Mouse (Mus musculus) CH12.LX (cell line): Measurements from ENCODE around the gene Dennd5a. TPM values are rescaled to one million over a fixed set of nuclear protein-coding genes. Genes with fewer than 3 reads are reported as not detected.

ENCODE experiments used
- DNase-seq: peaks from one replicate; pipeline ENCODE4 v3.0.0-alpha.2; 2013; ENCODE audit errors: extremely low read depth
- H3K27ac ChIP-seq: 2 replicates; pipeline ENCODE4 v1.5.1; 2012; ENCODE audit warnings: low read depth, mild to moderate bottlenecking, control low read depth, moderate library complexity; ENCODE audit not compliant: insufficient read depth
- H3K27me3 ChIP-seq: replicated peaks from 2 replicates; pipeline ENCODE3; 2012; ENCODE audit warnings: inconsistent platforms
- H3K36me3 ChIP-seq, 2 experiments: replicated peaks in 1 of 2; 2 replicates each; pipeline versions ENCODE3 to v1.6.1; 2012; ENCODE audit warnings: inconsistent platforms in 1 of 2, low read length in 1 of 2, mild to moderate bottlenecking in 1 of 2, mixed read lengths in 1 of 2, moderate library complexity in 1 of 2; ENCODE audit not compliant: control insufficient read depth in 1 of 2, insufficient read depth in 1 of 2
- H3K4me1 ChIP-seq, 2 experiments: 2 replicates each; pipeline ENCODE4 v1.6.1; 2012; ENCODE audit warnings: inconsistent platforms in 1 of 2, moderate library complexity in 1 of 2; ENCODE audit not compliant: insufficient read depth in 2 of 2, control insufficient read depth in 1 of 2
- H3K4me2 ChIP-seq: 2 replicates; pipeline ENCODE4 v1.6.1; 2012; ENCODE audit warnings: low read depth, mild to moderate bottlenecking, control low read depth; ENCODE audit not compliant: poor library complexity, insufficient read depth, severe bottlenecking
- H3K4me3 ChIP-seq, 3 experiments: fragments of 150-350 bp in 1 of 3; sonication (generic) in 1 of 3; replicated peaks in 1 of 3; 2 replicates each; pipeline versions ENCODE3 to v1.5.1; 2011 to 2012; ENCODE audit warnings: low read depth in 2 of 3, low read length in 2 of 3, mild to moderate bottlenecking in 2 of 3, moderate library complexity in 2 of 3, control low read depth in 1 of 3, improper control_type of control experiment in 1 of 3, inconsistent platforms in 1 of 3, mixed read lengths in 1 of 3; ENCODE audit not compliant: poor library complexity in 1 of 3
- H3K79me2 ChIP-seq: replicated peaks from 2 replicates; pipeline ENCODE4 v1.6.1; 2012; ENCODE audit warnings: mild to moderate bottlenecking, moderate library complexity; ENCODE audit not compliant: control insufficient read depth, poor library complexity, insufficient read depth, severe bottlenecking; ENCODE audit errors: extremely low read depth
- H3K9ac ChIP-seq: 2 replicates; pipeline ENCODE4 v1.6.1; 2012; ENCODE audit warnings: low read depth, mild to moderate bottlenecking, control low read depth, moderate library complexity; ENCODE audit not compliant: insufficient read depth
- H3K9me3 ChIP-seq: replicated peaks from 2 replicates; pipeline ENCODE3; 2012; ENCODE audit warnings: low read length, inconsistent platforms, mixed read lengths
- E2F4 ChIP-seq: IDR thresholded peaks from 2 replicates; pipeline ENCODE4 v1.6.1; 2011; ENCODE audit warnings: low read depth, low read length, improper control_type of control experiment; ENCODE audit not compliant: insufficient replicate concordance
- EP300 ChIP-seq: IDR thresholded peaks from 2 replicates; pipeline ENCODE4 v1.6.1; 2011; ENCODE audit warnings: low read length, improper control_type of control experiment
- MAX ChIP-seq: IDR thresholded peaks from 2 replicates; pipeline ENCODE4 v1.6.1; 2011; ENCODE audit warnings: low read length, improper control_type of control experiment
- MAZ ChIP-seq: IDR thresholded peaks from 2 replicates; pipeline ENCODE4 v1.6.1; 2012; ENCODE audit warnings: low read depth, mild to moderate bottlenecking, inconsistent platforms, low read length, improper control_type of control experiment, moderate library complexity
- MXI1 ChIP-seq: IDR thresholded peaks from 2 replicates; pipeline ENCODE4 v1.6.1; 2011; ENCODE audit warnings: mild to moderate bottlenecking, low read depth, low read length, improper control_type of control experiment
- MYC ChIP-seq: IDR thresholded peaks from 2 replicates; pipeline ENCODE4 v1.6.1; 2011; ENCODE audit warnings: low read depth, mild to moderate bottlenecking, improper control_type of control experiment, low read length
- NRF1 ChIP-seq: IDR thresholded peaks from 2 replicates; pipeline ENCODE4 v1.6.1; 2014; ENCODE audit warnings: low read depth, mild to moderate bottlenecking, inconsistent platforms, low read length, improper control_type of control experiment, moderate library complexity
- POLR2A ChIP-seq: IDR thresholded peaks from 2 replicates; pipeline ENCODE4 v1.6.1; 2011; ENCODE audit warnings: low read depth, mild to moderate bottlenecking, improper control_type of control experiment, low read length
- POLR2AphosphoS2 ChIP-seq: IDR thresholded peaks from 2 replicates; pipeline ENCODE4 v1.6.1; 2011; ENCODE audit warnings: low read depth, low read length, improper control_type of control experiment
- RAD21 ChIP-seq: IDR thresholded peaks from 2 replicates; pipeline ENCODE4 v1.6.1; 2011; ENCODE audit warnings: low read depth, mild to moderate bottlenecking, low read length, improper control_type of control experiment, moderate library complexity
- RCOR1 ChIP-seq: conservative IDR thresholded peaks from 2 replicates; pipeline ENCODE4 v1.6.1; 2012; ENCODE audit warnings: low read depth, mild to moderate bottlenecking, inconsistent platforms, low read length, improper control_type of control experiment
- TCF12 ChIP-seq: IDR thresholded peaks from 2 replicates; pipeline ENCODE4 v1.6.1; 2014; ENCODE audit warnings: low read depth, mild to moderate bottlenecking, inconsistent platforms, low read length, improper control_type of control experiment
- USF1 ChIP-seq: IDR thresholded peaks from 2 replicates; pipeline ENCODE4 v1.6.1; 2014; ENCODE audit warnings: low read depth, mild to moderate bottlenecking, inconsistent platforms, low read length, improper control_type of control experiment
- USF2 ChIP-seq: conservative IDR thresholded peaks from 2 replicates; pipeline ENCODE4 v1.6.1; 2011; ENCODE audit warnings: low read depth, low read length, improper control_type of control experiment
- ZKSCAN1 ChIP-seq: IDR thresholded peaks from 2 replicates; pipeline ENCODE4 v1.6.1; 2012; ENCODE audit warnings: low read depth, inconsistent platforms, low read length, improper control_type of control experiment, borderline replicate concordance
- dilution Hi-C: fragments of 300-500 bp; cut with MboI; formaldehyde crosslinking; loops from 2 replicates; pipeline ENCODE4 v1.14.3; 2020; ENCODE audit warnings: low sequenced_read_pairs; ENCODE audit not compliant: extremely low pct_unique_long_range_greater_than_20kb, extremely low pct_ligation_motif_present
- in situ Hi-C: fragments of 300-500 bp; cut with MboI; formaldehyde crosslinking; loops from 3 replicates; pipeline ENCODE4 v1.14.3; 2019; ENCODE audit warnings: low sequenced_read_pairs, low pct_ligation_motif_present, low pct_unique_long_range_greater_than_20kb, mixed read lengths
- polyA plus RNA-seq: library from polyadenylated mRNA; unstranded; fragments of >175 nt; gene quantifications from 2 replicates; pipeline ENCODE4 v1.2.1, GENCODE M21; 2012; ENCODE audit warnings: low read depth; ENCODE audit not compliant: insufficient read length
- total RNA-seq, 2 experiments: library from RNA; depleted of rRNA; stranded (reverse); fragments of 300-350 nt in 1 of 2; fragments of >200 nt in 1 of 2; gene quantifications; 2 replicates each; pipeline ENCODE4 v1.2.3; 2012 to 2014

Gene Dennd5a
- total and polyA plus RNA-seq, 3 experiments, result 20.7 to 29.5 (median 24.6) TPM

GRCm38 (mm10) chr7:109958843-109959715 lies 1.2 kb downstream of the Dennd5a start (continued):
- no peak for TF ChIP-seq USF1

DNA sequence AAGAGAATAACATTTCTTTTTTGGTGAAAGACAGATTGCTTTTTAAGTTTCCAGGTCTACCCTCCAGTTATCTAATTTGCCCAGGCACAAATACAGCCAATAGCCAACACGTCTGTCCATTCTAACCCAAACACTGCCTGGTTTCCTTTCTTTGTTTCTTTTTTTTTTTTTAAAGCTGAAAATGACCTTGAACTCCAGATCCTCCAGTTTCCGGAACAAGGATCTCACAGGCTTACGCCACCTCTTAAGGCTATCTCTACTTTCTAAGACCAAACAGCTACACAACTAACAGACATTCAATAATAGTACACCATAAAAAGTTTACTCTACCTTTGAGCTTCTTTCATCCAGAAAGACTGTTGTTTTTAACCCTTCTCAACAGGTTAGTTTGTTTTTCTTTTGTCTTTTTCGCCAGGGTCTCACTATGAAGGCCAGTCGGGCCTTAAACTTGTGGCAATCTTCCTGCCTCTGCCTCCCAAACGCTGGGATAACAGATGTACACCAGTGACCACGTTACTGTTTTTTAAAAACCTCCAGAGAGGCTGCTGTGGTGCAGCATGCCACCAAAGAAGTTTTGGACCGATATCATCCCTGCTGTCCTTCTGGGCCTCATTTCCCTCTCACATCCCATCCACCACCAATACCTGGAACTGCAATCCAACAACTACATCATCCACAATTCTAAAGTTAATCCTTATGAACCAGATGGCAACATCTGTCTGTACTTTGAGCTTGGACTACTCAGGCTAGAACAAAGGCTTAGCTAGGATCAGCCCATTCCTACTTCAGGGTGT lies 2.1 kb downstream of the Dennd5a start:
- dilution Hi-C loops, result no loop called here
- H3K4me3 ChIP-seq, result no peak overlapping the region

GRCm38 (mm10) chr7:109954622-109955401 lies 5.5 kb downstream of the Dennd5a start:
- Histone ChIP-seq H3K4me2 (no peak overlapping the region), H3K9me3 (no peaks in the 10 kb centered on the region), H3K4me3 (no peak overlapping the region), H3K9ac (no peak overlapping the region), H3K79me2 (peaks cover 14% of the 10 kb centered on the region; the same call in 1 of the 2 replicates), H3K27me3 (peaks cover 7% of the 10 kb centered on the region), H3K27ac (no peak overlapping the region), H3K4me1 (peaks cover 4 to 30% of the 10 kb centered on the region in 2 experiments; a peak in 3 of 4 replicates), H3K36me3 (no peaks in the 10 kb centered on the region)
- DNase-seq, result no peak
- TF ChIP-seq RAD21, result no peak
- no peak for TF ChIP-seq USF2
- no peak for TF ChIP-seq POLR2AphosphoS2
- no peak for TF ChIP-seq POLR2A
- no peak for TF ChIP-seq MAX
- TF ChIP-seq TCF12, result no peak
- no peak for TF ChIP-seq MYC
- no peak for TF ChIP-seq RCOR1
- TF ChIP-seq NRF1, result no peak
- no peak for TF ChIP-seq E2F4
- dilution Hi-C loops (no loop called here), in situ Hi-C loops (no loop called here)

More for the DNA sequence above, 2.1 kb downstream of the Dennd5a start:
- DNase-seq, result no peak
- Histone ChIP-seq H3K9ac (peak overlapping the region; percentile 88), H3K27ac (no peak overlapping the region), H3K36me3 (no peaks in the 10 kb centered on the region), H3K9me3 (peaks cover 1% of the 10 kb centered on the region), H3K27me3 (peaks cover 24% of the 10 kb centered on the region), H3K79me2 (peaks cover 10% of the 10 kb centered on the region; the same call in 1 of the 2 replicates), H3K4me1 (peaks cover 2 to 13% of the 10 kb centered on the region in 2 experiments; a peak in 2 of 4 replicates), H3K4me2 (no peak overlapping the region)
- TF ChIP-seq MAZ, result no peak
- no peak for TF ChIP-seq MXI1
- no peak for TF ChIP-seq EP300
- TF ChIP-seq ZKSCAN1, result no peak
- TF ChIP-seq USF1, result no peak
- in situ Hi-C loops, result no loop called here
